Mouse (Mus musculus) kidney, postnatal 0 days (tissue): ENCODE data around the gene Capn2. TPM values are rescaled to one million over a fixed set of nuclear protein-coding genes. Genes with fewer than 3 reads are reported as not detected.

Experiments
- ATAC-seq: fragments of 200-750 bp; cut with Nextera tagmentation; replicated peaks from 2 replicates; pipeline ENCODE4 v1.8.0; 2017; ENCODE audit warnings: low read depth, moderate number of reproducible peaks, moderate TSS enrichment, moderate library complexity; ENCODE audit not compliant: low FRiP score
- DNase-seq: peaks from one replicate; pipeline ENCODE4 v3.0.0-alpha.2; 2016; ENCODE audit warnings: low spot score
- H3K27ac ChIP-seq: fragments of 300-500 bp; sonication (generic); 2 replicates; pipeline ENCODE4 v1.5.1; 2014; ENCODE audit warnings: mild to moderate bottlenecking
- H3K27me3 ChIP-seq: fragments of 300-500 bp; sonication (generic); 2 replicates; pipeline ENCODE4 v1.6.1; 2014; ENCODE audit warnings: low read length, mixed read lengths; ENCODE audit not compliant: insufficient read depth
- H3K36me3 ChIP-seq: fragments of 300-500 bp; sonication (generic); 2 replicates; pipeline ENCODE4 v1.6.1; 2014; ENCODE audit warnings: low read length, mixed read lengths; ENCODE audit not compliant: insufficient read depth
- H3K4me1 ChIP-seq: fragments of 300-500 bp; sonication (generic); replicated peaks from 2 replicates; pipeline ENCODE4 v1.6.1; 2014; ENCODE audit warnings: antibody characterized with exemption, low read length, mixed read lengths; ENCODE audit not compliant: insufficient read depth
- H3K4me2 ChIP-seq: fragments of 300-500 bp; sonication (generic); 2 replicates; pipeline ENCODE4 v1.6.1; 2014; ENCODE audit warnings: mild to moderate bottlenecking, low read length, moderate library complexity, mixed read lengths
- H3K4me3 ChIP-seq: fragments of 300-500 bp; sonication (generic); replicated peaks from 2 replicates; pipeline ENCODE4 v1.5.1; 2014; ENCODE audit warnings: low read depth, low read length
- H3K9ac ChIP-seq: fragments of 300-500 bp; sonication (generic); 2 replicates; pipeline ENCODE4 v1.6.1; 2014; ENCODE audit warnings: low read depth, low read length
- H3K9me3 ChIP-seq: fragments of 300-500 bp; sonication (generic); replicated peaks from 2 replicates; pipeline ENCODE4 v1.6.1; 2016; ENCODE audit warnings: low read length, inconsistent platforms, mixed read lengths
- CTCF ChIP-seq: IDR thresholded peaks from 2 replicates; pipeline ENCODE4 v1.5.1; 2016; ENCODE audit warnings: antibody characterized with exemption, low read depth, mild to moderate bottlenecking, moderate library complexity
- WGBS: fragments of 180-500 bp; shearing (Covaris S2); extraction: QIAGEN DNeasy Blood & Tissue Kit; methylation state at CpG from one replicate; pipeline ENCODE4 v1.1.7; 2014; 5-methylcytosine and 5-hydroxymethylcytosine counted together
- polyA plus RNA-seq: library from polyadenylated mRNA; unstranded; fragments of >200 nt; fragmentation: Nextera tagmentation; extraction: Ambion mirVana; gene quantifications from 2 replicates; pipeline ENCODE4 v1.2.1, GENCODE M21; 2015

Capn2 gene
- polyA plus RNA-seq, 1 experiment from 2014 or later: 95.1 TPM

GRCm38 (mm10) chr1:182444116-182444515 is 73.3 kb downstream of the Capn2 start:
- ATAC-seq (no peak), DNase-seq (no peak)
- Histone ChIP-seq H3K9ac (no peak overlapping the region), H3K4me2 (no peak overlapping the region), H3K36me3 (peaks cover 63% of the 10 kb centered on the region), H3K4me3 (no peak overlapping the region), H3K27ac (no peak overlapping the region), H3K9me3 (no peaks in the 10 kb centered on the region), H3K27me3 (no peaks in the 10 kb centered on the region), H3K4me1 (no peaks in the 10 kb centered on the region; the same call in 1 of the 2 replicates)
- no peak for TF ChIP-seq CTCF
- WGBS: 71% methylated on average over 2 of the region's 2 CpGs

GRCm38 (mm10) chr1:182441791-182442473 is 75.5 kb downstream of the Capn2 start:
- H3K4me1 ChIP-seq: no peaks in the 10 kb centered on the region; the same call in 1 of the 2 replicates

GRCm38 (mm10) chr1:182439546-182440222 is 77.7 kb downstream of the Capn2 start:
- Histone ChIP-seq H3K9ac (no peak overlapping the region), H3K9me3 (no peaks in the 10 kb centered on the region), H3K27me3 (no peaks in the 10 kb centered on the region), H3K4me2 (no peak overlapping the region), H3K4me3 (no peak overlapping the region), H3K4me1 (no peaks in the 10 kb centered on the region; the same call in 1 of the 2 replicates), H3K27ac (no peak overlapping the region; the same call in none of the 2 replicates), H3K36me3 (peaks cover 56% of the 10 kb centered on the region)
- ATAC-seq (peak; percentile 77; the same call in 1 of the 2 replicates), DNase-seq (no peak)
- 39% methylated on average over 5 of the region's 5 CpGs for WGBS
- TF ChIP-seq CTCF: no peak

More at GRCm38 (mm10) chr1:182441791-182442473, 75.5 kb downstream of the Capn2 start:
- Histone ChIP-seq H3K9me3 (no peaks in the 10 kb centered on the region), H3K27me3 (no peaks in the 10 kb centered on the region), H3K4me2 (no peak overlapping the region), H3K4me3 (no peak overlapping the region), H3K27ac (0 out of 2 replicates have a peak overlapping the region, but pooled peaks have one; percentile 40), H3K36me3 (peaks cover 61% of the 10 kb centered on the region), H3K9ac (no peak overlapping the region)
- ATAC-seq (no peak), DNase-seq (no peak)
- WGBS: 72% methylated on average over 18 of the region's 18 CpGs
- no peak for TF ChIP-seq CTCF

GRCm38 (mm10) chr1:182436746-182437145 is 80.7 kb downstream of the Capn2 start:
- Histone ChIP-seq H3K4me1 (no peaks in the 10 kb centered on the region; the same call in 1 of the 2 replicates), H3K9ac (no peak overlapping the region), H3K4me2 (no peak overlapping the region), H3K27ac (no peak overlapping the region), H3K27me3 (no peaks in the 10 kb centered on the region), H3K9me3 (no peaks in the 10 kb centered on the region), H3K4me3 (no peak overlapping the region), H3K36me3 (peaks cover 42% of the 10 kb centered on the region)
- ATAC-seq (no peak), DNase-seq (no peak)
- 67% methylated on average over 5 of the region's 5 CpGs for WGBS
- no peak for TF ChIP-seq CTCF

- Histone ChIP-seq H3K9ac (no peak overlapping the region), H3K27me3 (no peaks in the 10 kb centered on the region), H3K4me1 (peaks cover 3% of the 10 kb centered on the region), H3K36me3 (peaks cover 40% of the 10 kb centered on the region), H3K4me3 (no peak overlapping the region), H3K4me2 (no peak overlapping the region), H3K27ac (no peak overlapping the region), H3K9me3 (no peaks in the 10 kb centered on the region)
- ATAC-seq: no peak
- DNase-seq: no peak
- 86% methylated on average over 3 of the region's 3 CpGs for WGBS
- TF ChIP-seq CTCF: no peak
Measured at GRCm38 (mm10) chr1:182432059-182432458, 85.3 kb downstream of the Capn2 start.

- H3K9ac ChIP-seq: no peak overlapping the region
- no peak for DNase-seq
- no peak overlapping the region for H3K4me2 ChIP-seq
- WGBS: 95% methylated on average over 2 of the region's 2 CpGs
- no peaks in the 10 kb centered on the region for H3K9me3 ChIP-seq
- no peak for TF ChIP-seq CTCF
- H3K4me3 ChIP-seq: no peak overlapping the region
- ATAC-seq: no peak
- peaks cover 17% of the 10 kb centered on the region for H3K4me1 ChIP-seq
- no peaks in the 10 kb centered on the region for H3K27me3 ChIP-seq
- no peak overlapping the region for H3K27ac ChIP-seq
- peaks cover 33% of the 10 kb centered on the region for H3K36me3 ChIP-seq
Measured at GRCm38 (mm10) chr1:182430676-182431075, 86.7 kb downstream of the Capn2 start.
